Mouse (Mus musculus) testis, postnatal 14 days (tissue): ENCODE measurements at regions not wholly inside any gene's neighbourhood (a gene's known extent, or its start where the extent isn't known, plus 50 kb on each side); places are given as distances from the start of the nearest gene placed in this dataset.

Experiments used
- DNase-seq: peaks from one replicate; pipeline ENCODE4 v3.0.0; 2021; ENCODE audit warnings: low spot score

DNA sequence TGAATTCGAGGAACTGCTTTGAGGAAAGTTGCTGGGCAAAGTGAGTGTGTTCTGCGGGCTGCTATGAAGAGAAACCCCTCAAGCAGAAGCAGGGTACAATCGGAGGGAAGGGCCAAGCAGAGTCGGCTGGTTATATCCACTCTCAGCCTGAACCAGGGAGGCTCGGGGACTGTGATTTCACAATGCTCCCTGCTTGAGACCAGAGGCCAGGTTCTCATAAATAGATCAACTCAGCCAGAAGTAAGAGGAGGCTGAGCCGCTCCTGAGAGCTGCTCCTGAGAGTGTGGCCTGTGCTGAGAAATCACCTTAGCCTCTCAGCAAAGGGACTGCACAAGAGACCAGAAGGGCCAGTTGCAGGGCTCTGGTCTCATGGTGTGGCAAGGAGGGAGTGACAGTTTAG lies 149.6 kb downstream of the Tfap2c start:
- no peak for DNase-seq

DNA sequence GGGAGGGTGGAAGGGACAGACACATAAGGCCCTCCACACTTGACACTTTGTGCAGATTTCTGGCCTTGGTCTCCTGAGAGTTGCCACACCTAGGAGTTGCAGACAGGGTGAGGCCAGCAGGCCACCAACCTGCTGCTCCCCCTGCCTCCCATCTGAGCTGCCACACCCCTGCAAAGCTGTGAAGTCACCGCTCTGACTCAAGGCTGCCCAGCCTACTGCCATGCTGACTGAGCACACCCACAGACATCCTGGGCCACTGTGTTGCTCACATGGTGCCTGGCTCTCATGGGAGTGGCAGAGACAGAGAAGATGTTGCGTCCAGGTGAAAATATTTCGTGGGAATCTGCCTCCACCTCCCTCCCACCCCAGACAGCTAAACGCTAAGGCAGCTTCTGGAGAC lies 150.3 kb downstream of the Tfap2c start:
- no peak for DNase-seq

DNA sequence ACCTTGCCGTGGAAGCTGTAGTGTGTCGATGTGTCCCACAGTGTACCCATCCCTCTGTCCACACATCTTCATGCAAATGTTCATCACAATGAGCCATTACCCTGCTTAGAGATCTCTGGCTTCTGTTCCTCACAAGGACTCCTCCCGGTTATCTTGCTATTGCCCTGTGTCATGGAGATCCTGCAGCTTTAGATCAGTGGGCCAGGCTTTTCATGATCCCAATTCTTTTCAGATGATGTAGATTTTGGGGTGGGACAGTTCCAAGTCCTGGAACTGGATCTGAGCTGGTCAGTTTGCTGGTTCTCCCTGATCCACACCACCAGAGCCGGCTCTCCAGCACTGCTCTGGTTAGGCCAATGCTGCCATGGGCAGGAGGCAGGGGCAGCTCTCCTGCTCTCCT lies 161.2 kb downstream of the Tfap2c start:
- no peak for DNase-seq

DNA sequence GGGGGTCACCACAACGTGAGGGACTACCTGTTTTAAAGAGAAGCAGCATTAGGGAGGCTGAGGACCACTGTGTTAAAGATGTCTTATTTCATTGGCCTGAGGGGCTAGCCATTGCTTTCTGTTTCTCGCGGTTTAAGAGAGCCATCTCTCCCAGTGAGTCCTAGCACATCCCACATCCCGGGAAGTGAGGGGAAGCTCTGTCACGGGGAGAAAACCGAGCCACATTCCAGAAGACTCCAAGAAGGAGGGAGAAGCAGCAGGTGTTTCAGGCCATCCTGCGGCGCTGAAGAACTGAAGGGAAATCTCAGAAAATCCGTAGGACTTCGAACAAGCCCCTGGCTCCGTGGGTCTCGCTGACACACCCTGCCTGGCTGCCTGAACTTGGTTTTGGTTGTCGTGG lies 177.3 kb downstream of the Tfap2c start:
- DNase-seq, result no peak

DNA sequence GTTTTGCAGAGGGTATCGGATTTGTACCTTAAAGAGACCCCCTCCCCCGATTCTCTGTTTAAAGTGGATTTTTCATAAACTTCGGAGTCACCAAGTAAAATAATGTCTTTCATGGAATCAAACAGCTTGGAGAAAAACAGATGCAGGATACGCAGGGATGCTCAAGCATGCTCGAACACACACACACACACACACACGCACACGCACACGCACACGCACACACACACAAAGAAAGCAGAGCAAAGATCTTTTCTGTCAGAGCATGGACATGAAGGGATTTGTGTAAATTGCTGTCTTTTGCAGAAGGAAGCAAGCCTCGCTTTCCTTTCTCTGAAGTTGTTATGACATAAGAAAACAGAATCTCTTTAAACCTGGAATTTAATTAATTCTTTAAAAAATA lies 178.2 kb downstream of the Tfap2c start:
- no peak for DNase-seq

DNA sequence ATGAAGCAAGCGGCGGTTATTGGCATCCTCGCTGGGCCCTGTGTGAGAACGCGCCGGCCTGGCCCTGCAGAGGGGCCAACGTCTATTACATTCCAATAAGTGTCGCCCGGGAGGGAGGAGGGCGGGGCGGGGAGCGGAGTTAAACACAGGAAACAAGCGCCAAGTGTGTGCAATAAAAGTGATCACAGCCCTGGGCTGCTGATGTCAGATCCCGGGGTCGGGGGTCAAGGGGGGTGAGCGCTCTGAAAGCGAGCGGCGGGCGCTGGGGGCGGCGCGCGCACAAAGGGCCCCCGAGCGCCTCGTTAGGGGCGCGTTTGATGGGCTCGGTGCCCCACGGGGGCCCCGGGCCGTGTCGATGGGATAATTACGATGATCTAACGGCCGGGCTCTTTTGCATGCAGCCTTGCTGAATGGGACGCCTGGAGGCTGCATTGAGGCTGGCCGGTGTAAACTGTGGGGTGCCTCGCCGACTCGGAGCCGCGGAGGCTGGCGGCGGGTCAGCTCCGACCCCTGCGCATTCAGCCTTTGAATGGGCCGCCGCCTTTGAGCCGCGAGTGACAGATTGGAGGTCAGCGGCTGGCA lies 178.9 kb downstream of the Tfap2c start:
- no peak for DNase-seq

DNA sequence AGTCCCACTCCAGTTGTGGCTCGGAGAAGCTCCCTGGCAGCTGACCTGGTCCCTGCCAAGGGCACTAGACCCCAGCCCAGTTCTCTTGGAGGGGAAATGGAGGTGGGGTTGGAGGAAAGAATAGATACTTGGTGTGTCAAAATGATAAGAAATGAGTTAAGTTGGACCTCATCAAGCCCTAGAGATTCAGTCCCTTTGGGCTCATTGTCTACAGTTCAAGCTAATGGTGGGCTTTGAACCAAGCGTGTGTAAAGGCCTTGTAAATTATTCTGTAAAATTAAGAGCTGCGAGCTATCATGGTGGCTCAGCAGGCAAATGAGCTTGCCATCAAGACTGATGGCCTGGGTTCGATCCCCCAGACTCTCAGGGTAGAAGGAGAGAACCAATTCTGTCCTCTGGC lies 179.8 kb downstream of the Tfap2c start:
- no peak for DNase-seq

DNA sequence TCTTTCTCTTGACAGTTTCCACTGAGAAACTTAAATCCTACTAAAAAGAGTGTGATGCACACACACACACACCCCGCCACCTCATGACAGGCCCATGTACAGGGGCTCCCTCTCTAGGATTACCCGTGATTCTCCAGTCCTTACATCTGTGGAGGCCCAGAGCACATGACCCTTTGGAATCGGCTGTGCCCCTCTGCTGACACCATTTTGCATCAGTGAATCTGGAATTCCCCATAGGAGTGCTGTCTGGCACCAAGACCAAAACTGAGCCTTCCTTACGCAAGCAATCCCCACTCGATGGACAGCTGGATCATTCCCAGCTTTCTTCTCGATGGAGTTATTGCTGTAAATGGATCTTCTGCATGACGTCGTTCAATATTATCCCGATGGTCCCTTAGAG lies 180.3 kb downstream of the Tfap2c start:
- no peak for DNase-seq

DNA sequence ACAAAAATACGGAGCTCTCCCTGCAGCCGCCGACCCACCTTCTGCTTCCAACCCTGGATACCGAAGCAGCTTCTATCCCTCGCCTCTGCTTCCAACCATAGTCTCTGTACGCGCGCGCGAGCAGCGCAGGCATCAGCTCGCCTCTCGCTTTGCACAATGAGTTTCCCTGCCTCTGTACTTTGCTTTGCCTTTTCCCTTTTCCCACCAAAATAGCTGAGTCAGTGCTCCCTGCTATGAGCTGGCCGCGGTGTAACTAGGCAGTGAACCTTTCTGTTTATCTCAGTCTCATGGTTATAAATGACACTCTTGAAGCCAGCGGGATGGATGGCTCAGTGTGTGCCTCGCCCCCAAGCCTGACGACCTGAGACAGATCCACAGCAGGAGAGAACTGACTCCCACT lies 182.0 kb downstream of the Tfap2c start:
- no peak for DNase-seq

DNA sequence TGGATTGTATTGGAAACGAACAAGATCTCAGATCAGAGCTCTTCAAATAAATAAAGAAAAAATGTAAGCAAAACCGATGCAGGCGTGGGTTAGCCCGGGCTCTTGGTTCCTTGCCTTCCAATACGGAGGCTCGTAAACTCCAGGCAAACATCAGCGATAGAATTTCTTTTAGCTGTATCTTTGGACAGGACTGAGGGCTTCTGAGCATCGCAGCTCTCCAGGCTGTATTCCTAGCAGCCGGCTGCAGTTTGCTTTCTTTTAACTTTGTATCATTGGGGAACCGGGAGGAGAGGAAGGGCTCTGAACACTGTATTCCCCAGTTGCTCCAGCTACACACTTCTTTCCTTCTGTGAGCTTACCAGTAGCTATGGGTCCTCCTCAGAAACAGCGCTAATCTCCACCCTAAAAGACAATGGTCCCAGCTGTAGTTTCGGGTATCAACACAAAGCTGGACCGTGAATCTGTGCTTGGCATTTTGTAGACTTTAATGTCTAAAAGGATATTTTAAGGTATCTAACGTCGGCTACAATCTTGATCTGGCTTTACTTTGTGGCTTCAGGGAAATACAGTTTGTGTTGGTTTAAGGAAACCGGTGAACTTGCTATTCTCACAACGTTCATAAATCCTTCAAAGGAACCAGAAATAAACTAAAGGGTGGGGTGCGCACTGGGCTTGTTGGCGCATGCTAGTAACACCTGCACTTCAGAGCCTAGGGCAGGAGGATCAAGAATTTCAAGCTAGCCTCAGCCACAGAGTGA lies 183.2 kb downstream of the Tfap2c start:
- DNase-seq, result no peak

DNA sequence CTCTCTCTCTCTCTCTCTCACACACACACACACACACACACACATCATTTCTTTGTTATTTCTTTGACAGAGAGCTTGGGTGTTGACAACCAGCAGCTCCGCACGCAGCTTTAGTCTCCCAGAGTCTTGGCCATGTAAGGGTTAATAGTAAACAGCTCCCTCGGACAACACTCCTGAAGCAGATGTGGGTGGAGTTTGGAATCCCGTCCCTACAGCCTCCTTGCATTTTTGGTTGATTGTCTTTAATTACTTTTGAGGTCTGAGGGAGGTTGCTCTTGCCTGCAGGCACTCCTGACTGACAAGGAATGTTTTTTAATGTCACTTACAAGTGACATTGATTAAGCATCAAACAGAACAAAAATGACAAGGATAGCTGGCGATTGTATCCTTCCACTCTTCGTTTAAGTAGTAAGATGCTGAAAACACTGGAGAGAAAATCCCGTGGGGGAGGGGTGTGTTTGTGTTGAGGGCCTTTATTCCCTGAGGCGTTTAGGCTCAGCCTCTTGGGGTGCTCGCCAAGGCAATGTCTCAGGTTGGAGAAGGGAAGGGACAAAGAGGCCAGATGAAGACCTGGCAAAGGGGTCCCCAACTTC lies 184.1 kb downstream of the Tfap2c start:
- no peak for DNase-seq

DNA sequence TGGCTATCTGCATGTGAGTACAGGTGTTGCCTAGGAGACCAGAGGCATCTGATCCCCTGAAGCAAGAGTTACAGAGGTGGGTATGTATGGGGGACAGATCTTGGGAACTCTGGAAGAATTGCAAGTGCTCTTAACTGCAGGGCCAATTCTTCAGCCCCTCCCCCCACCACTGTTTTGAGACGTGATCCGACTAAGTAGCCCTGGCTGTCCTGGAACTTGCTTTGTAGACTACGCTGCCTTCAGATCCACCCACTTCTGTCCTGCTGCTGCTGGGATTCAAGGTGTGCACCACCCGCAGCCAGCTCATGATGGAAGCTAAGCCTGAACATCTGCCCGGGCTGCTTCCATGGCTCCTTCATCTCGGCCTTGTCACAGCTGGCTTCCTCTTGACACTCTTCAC lies 186.2 kb downstream of the Tfap2c start:
- no peak for DNase-seq

DNA sequence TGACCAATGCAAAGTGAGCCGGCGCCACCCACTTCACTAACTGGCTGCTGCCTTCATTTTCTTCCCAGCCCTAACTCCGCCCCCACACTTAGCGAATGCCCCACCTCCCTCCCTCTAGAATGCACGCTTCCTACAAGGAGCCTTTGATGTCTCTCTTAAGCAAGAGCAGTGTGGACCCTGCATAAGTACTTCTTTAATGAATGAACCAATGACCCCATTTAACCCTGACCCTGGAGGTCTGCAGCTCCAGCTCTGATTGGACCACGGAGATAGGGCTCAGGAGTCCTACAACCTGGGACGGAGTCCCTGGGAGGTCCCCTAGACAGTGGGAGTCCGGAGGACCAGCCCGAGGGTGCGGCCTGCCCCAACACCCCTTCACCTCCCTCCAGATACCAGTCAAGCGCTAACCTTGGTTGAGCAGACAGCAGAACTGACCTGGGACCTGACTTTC lies 189.7 kb downstream of the Tfap2c start:
- no peak for DNase-seq

DNA sequence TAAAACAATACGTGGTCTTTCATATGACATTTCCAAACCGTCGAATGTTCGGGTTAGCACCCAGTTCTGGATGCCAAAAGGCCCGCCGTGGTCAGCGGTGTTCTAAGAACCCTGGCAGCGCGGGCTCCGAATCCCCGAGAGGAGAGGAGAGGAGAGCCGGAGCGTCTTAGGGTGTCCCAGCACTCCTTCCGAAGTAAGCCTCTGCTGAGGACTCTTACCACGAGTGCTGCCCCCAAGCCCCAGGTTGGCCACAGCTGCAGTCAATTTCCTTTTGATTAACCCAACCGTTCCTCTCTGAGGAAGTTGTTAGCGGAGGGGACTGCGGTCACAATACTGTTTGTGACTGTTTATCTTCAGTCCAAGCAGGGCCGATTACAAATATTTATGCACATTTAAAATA lies 190.1 kb downstream of the Tfap2c start:
- DNase-seq, result no peak

DNA sequence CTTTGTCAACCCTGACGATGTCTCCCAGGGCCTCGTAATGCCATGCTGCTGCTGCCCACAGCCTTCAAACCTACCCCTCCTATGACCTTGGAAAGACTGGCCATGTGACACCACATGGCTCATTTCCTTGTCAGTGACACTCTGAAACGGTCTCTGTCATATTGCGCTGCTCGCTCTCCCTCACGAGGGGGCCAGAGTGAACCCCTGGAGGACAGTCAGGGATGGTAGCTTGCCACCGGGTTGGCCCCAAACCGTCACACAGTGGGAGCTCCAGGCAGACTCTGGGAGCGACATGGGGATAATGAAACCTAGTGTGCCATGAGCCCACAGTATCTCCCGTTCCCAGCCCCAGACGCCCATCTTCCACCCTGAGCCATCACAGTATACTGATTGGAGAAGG lies 188.8 kb downstream of the Bmp7 start:
- no peak for DNase-seq

DNA sequence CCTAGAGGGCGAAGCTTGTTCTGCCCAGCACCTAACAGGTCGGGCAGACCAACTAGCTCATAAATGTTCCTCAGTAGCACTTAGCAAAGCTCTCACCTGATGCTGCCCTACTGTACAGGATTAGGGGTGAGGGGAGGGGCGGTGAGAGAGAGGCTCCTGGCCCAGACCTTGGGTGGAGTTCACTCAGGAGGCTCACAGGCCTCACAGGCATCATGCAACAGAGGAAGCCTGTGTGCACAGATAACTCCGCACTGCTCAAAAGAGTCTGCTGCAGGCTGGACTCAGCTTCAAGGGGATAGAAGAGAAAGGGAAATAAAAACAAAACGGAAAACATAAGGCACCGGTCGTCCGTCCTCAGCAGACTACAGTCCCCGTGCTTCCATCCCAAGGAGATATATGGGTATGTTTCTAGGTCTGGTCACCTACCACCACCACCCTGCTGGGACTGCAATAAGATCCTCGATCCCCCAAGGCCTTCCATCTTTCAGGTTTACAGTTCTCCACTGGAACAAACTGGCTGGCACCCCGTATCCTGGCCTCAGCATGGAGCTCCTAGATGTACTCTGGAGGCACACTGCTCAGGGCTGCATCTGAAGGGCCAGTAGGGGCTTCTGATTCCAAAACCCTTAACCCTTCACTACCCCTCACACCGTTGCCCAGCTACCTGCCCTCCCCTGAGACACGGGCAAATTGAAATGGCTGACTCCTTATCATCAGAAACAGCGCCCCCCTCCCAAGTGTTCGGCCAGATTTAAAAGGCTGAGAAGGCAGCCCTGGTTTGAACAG lies 184.2 kb downstream of the Bmp7 start:
- no peak for DNase-seq

DNA sequence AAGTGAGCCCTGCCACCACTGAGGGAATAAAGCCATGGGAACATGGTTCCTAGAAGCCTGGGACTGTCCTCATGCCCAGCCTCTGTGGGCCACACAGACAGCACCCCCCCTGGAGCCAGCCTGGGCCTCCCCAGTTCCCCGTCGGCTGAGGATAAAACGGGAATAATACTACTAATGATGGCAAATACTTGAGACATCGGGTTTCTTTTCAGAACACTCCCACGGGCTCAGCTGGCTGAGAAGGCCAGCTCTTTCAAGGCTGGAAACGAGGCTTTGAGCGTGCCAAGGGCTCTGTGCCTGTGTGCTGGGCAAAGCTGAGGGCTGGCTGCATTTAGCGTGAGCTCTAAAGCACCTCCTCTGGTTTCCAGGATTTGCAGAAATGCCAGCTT lies 183.7 kb downstream of the Bmp7 start:
- no peak for DNase-seq

DNA sequence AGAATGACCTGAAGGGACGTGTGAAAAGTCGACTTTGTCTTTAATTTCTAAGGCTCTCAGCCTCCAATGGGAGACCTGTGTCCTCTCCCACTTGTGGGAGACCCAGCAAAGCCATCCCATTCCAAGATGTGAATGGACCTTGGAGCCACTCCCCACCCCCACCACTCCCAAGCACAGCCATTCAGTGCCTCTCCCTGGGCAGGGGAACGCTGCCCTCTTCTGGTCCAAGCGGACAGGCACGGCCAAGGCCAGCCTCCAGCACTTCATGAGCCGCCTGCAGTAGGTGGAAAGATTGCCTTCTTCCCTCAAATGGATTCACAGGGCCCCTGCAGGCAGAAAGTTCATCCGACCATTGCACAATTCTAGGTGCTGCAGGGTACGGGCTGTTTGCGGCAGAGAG lies 181.6 kb downstream of the Bmp7 start:
- DNase-seq, result peak; percentile 38

DNA sequence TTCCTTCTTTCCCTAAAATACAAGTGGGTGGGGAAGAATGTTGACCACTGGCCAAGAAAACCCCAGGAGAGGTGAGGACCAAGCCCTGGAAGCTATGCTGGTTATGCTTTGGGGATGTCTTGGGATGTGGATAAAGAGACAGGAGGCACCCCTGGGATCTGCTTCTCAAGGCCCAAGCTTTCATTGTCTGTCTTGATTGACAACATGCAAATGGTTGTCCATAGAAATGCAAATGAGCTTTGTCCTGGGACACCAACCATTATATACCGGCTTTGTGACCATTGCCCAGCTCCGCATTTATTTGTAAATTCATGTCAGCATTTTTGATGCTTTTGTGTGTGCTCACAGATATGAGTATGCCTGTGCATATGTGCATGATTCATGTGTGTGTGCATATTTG lies 174.9 kb downstream of the Bmp7 start:
- DNase-seq, result no peak

DNA sequence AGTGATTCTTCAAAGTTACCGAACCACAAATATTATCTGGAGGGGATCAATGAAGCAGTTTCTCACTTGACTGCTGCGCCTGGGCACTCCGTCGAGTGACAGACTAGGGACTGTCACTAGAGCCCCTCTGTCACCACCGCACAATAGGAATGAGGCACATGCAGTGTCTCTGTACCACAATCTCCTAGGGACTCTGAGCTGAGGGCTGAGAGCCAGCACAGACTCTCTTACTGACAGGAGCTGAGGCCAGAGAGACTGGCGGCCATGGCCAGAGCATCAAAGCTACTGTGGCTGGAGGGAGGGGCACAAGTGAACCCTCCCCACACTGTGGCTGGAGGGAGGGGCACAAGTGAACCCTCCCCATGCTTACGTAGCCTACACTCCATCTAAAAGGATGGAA lies 173.7 kb downstream of the Bmp7 start:
- DNase-seq, result no peak

DNA sequence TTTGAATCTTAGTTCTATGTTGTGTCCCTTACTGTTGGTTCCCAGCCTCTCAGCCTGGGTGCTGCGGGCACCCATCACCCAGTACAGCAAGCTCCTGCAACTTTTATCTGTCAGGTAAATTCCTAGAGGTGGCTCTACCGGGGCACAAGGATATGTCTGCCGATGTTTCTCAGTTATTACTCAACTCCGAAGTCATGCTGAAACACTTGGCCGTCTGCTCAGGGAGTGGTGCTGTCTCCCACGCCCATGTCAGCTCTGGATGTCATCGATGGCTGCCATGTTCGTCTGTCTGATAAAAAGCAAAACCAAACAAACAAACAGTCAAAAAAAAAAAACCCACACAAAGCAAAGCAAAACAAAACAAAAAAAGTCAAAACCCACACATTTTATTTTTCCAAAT lies 171.4 kb downstream of the Bmp7 start:
- no peak for DNase-seq

DNA sequence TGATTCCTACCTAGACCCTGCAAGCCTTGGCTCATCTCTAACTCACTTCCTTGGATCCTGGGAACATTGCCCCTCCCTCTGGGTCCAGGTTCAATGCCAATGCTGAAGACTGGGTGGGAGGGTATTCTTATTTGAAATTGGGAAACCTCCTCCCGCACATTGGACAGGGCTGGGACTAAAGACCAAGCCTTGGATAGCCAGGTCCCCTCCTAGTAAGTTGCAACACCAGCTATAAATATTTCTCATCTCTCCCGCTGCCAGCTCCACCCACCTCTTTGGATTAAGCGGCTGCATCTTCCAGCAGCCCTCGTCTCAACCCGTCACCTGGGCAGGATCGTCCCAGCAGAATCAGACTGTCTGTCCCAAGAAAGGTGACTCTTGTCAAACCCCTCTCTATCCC lies 170.1 kb downstream of the Bmp7 start:
- no peak for DNase-seq

DNA sequence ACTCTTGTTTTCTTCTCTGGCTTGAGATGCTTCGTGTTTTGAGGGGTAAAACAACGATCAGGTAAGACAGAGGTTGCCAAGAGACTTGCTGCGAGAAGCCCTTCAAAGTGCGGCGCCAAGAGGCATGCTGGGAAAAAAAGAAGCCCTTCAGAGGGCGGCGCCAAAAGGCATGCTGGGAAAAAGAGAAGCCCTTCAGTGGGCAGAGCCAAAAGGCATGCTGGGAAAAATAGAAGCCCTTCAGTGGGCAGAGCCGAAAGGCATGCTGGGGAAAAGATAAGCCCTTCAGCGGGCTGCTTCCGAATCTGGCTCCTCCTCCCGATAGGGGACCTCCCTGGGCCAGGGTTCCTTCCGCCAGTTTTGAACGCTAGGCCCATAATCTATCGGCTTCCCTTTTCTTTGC lies 169.5 kb downstream of the Bmp7 start:
- peak; percentile 33 for DNase-seq
